Comparison of ENCODE assay signal across 8 mouse cellular contexts in the genomic region with DNA sequence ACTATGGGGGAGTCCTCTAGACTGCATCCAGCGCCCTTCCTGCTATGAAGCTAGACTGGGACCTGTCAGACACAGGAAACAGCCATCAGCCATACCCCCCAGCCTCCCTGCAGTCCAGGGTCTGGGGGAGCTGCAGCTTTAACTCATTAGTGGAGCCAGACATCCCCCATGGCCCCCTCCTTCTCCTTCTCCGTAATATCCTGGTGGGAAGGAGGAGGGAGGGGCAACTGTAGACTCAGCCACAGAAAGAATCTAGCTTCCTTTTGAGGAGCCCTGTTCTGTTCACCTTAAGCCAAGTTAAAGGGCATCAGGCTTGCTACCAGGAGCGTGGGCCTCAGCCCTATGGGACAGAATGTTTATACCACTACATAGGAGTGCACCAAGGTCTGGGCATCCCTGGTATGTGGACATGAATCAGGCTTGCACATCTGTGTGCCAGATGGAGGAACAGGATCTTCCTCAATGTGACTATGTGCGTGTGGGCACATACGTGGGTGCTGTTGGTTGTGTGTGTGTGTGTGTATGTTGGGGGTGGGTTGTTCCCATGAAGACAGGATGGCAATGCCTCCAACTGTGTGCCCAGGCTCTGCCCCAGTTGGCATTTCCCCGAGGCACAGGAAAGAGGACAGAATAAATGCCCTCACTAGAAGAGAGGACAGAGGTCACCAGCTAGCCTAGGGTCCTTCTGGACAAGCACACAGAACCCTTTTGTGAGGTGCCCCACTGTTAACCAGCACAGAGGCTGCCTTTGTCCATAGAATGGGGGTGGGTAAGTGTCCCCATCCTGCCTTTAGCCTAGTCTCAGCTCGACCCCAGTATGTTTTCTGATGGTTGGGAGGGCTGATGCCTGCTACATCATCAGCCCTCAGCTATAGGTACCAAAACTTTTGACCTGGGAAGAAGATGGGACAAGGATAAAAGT. TPM values are rescaled to one million over a fixed set of nuclear protein-coding genes. Genes with fewer than 3 reads are reported as not detected.
A peak's percentile ranks its signal among the peaks of the same experiment; 100 is the strongest.
DNase-seq lines count a peak whose midpoint lies in the region; ATAC-seq and TF ChIP-seq lines count a peak whose summit lies in the region.

No protein-coding gene starts in this region.

- peaks cover 35% of the 10 kb centered on the region for H3K4me1 ChIP-seq in kidney, embryonic 16.5 days (ENCODE audit: insufficient read depth, low read length)
- peaks cover 26% of the 10 kb centered on the region for H3K4me1 ChIP-seq in heart, postnatal 0 days (ENCODE audit: control insufficient read depth, insufficient read depth)
- peaks cover 23% of the 10 kb centered on the region for H3K4me1 ChIP-seq in midbrain, embryonic 15.5 days

- TF ChIP-seq EP300 in heart, postnatal 0 days (IDR thresholded peaks at IDR 0.05; ENCODE audit: low read depth) = peak; percentile 37; the same call in 1 of the 2 replicates

- DNase-seq in kidney, adult 18-20 months = no peak
- peak; percentile 81 for DNase-seq in embryo, embryonic 10 days (ENCODE audit: low spot score)
- peak; percentile 66 for DNase-seq in heart, postnatal 0 days (ENCODE audit: low spot score)
- DNase-seq in left cerebral cortex, postnatal 14 days (ENCODE audit: low spot score in 2 of 2) = peak; percentile 44 to 64
- DNase-seq in ovary, postnatal 10 days (ENCODE audit: low spot score) = no peak

- H3K4me2 ChIP-seq in kidney, embryonic 16.5 days (replicated peaks; ENCODE audit: low read depth, low read length) = peak overlapping the region; percentile 58
- peak overlapping the region; percentile 84 for H3K4me2 ChIP-seq in heart, postnatal 0 days (ENCODE audit: low read depth, low read length)
- H3K4me2 ChIP-seq in midbrain, embryonic 15.5 days = no peak overlapping the region

- H3K27me3 ChIP-seq in kidney, embryonic 16.5 days (ENCODE audit: insufficient read depth, low read length) = no peaks in the 10 kb centered on the region
- no peaks in the 10 kb centered on the region for H3K27me3 ChIP-seq in heart, postnatal 0 days (ENCODE audit: control insufficient read depth, insufficient read depth, low read length)
- H3K27me3 ChIP-seq in midbrain, embryonic 15.5 days (replicated peaks) = peaks cover 11% of the 10 kb centered on the region

- no peak for TF ChIP-seq CTCF in heart, postnatal 0 days (IDR thresholded peaks at IDR 0.05; ENCODE audit: low read depth)

- peak overlapping the region; percentile 99 for H3K27ac ChIP-seq in kidney, embryonic 16.5 days (ENCODE audit: low read length)
- peak overlapping the region; percentile 98 for H3K27ac ChIP-seq in heart, postnatal 0 days (ENCODE audit: low read depth)
- peak overlapping the region; percentile 68 for H3K27ac ChIP-seq in midbrain, embryonic 15.5 days

- H3K36me3 ChIP-seq in kidney, embryonic 16.5 days (ENCODE audit: insufficient read depth, low read length) = no peaks in the 10 kb centered on the region
- H3K36me3 ChIP-seq in heart, postnatal 0 days (replicated peaks; ENCODE audit: control insufficient read depth, insufficient read depth, low read length) = peaks cover 18% of the 10 kb centered on the region
- H3K36me3 ChIP-seq in midbrain, embryonic 15.5 days (replicated peaks) = no peaks in the 10 kb centered on the region

- peak overlapping the region; percentile 60 for H3K4me3 ChIP-seq in kidney, embryonic 16.5 days (ENCODE audit: low read length)
- H3K4me3 ChIP-seq in heart, postnatal 0 days (ENCODE audit: low read depth, low read length) = peak overlapping the region; percentile 17
- H3K4me3 ChIP-seq in midbrain, embryonic 15.5 days = no peak overlapping the region

- peak overlapping the region; percentile 70 for H3K9ac ChIP-seq in kidney, embryonic 16.5 days (replicated peaks; ENCODE audit: low read length)
- peak overlapping the region; percentile 52 for H3K9ac ChIP-seq in heart, postnatal 0 days (replicated peaks; ENCODE audit: low read depth, low read length)
- no peak overlapping the region for H3K9ac ChIP-seq in midbrain, embryonic 15.5 days

- intact Hi-C loops in left cerebral cortex, postnatal 14 days (cut with DNase I) = no loop called here

- peak; percentile 60 for ATAC-seq in kidney, embryonic 16.5 days (ENCODE audit: low FRiP score, low TSS enrichment)
- ATAC-seq in heart, postnatal 0 days (ENCODE audit: insufficient read depth, low read depth) = peak; percentile 11; the same call in 1 of the 2 replicates
- ATAC-seq in midbrain, embryonic 15.5 days (replicated peaks) = no peak
- no peak for ATAC-seq in cerebellum, adult (ENCODE audit: insufficient number of reproducible peaks, low FRiP score, low TSS enrichment)

- H3K9me3 ChIP-seq in kidney, embryonic 16.5 days (ENCODE audit: low read length) = no peaks in the 10 kb centered on the region
- H3K9me3 ChIP-seq in heart, postnatal 0 days (replicated peaks; ENCODE audit: control insufficient read depth, low read length) = no peaks in the 10 kb centered on the region
- no peaks in the 10 kb centered on the region for H3K9me3 ChIP-seq in midbrain, embryonic 15.5 days

- WGBS in kidney, embryonic 16.5 days = 21% methylated on average over 7 of the region's 7 CpGs
- WGBS in heart, postnatal 0 days = 48% methylated on average over 7 of the region's 7 CpGs
- whole genome bisulfite sequencing in midbrain, embryonic 15.5 days = 55% methylated on average over 7 of the region's 7 CpGs

RNA-seq across cellular contexts. Expression of gene Gm20661, which starts 0.9 kb away (rescaled TPM):
- polyA plus RNA-seq in kidney, embryonic 16.5 days (2015; fragmentation: Nextera tagmentation; extraction: Ambion mirVana) = 5.3 and 7.5 TPM in 2 replicates
- total RNA-seq in heart, postnatal 0 days (2014; rRNA removed; ENCODE audit: low replicate concordance) = 0.19 and 4.6 TPM in 2 replicates
- 0.52 and 0.57 TPM in 2 replicates for polyA plus RNA-seq in heart, postnatal 0 days (2015; fragmentation: Nextera tagmentation; extraction: Ambion mirVana)
- total RNA-seq in left cerebral cortex, postnatal 14 days (2021) = under 1 TPM in 1 of 2 experiments, not detected in 1; 0.79 TPM
- 0.88 and 1.6 TPM in 2 replicates for polyA plus RNA-seq in midbrain, embryonic 15.5 days (2015; fragmentation: Nextera tagmentation; extraction: Ambion mirVana)

RNA-seq across cellular contexts. Expression of gene Inka1, which starts 3.7 kb away (rescaled TPM):
- polyA plus RNA-seq in kidney, embryonic 16.5 days (2015; fragmentation: Nextera tagmentation; extraction: Ambion mirVana) = 68.0 and 79.4 TPM in 2 replicates
- total RNA-seq in heart, postnatal 0 days (2014; rRNA removed; ENCODE audit: low replicate concordance) = 34.0 and 34.3 TPM in 2 replicates
- polyA plus RNA-seq in heart, postnatal 0 days (2015; fragmentation: Nextera tagmentation; extraction: Ambion mirVana) = 37.0 and 38.4 TPM in 2 replicates
- total RNA-seq in left cerebral cortex, postnatal 14 days (2021) = 1 to 10 TPM; 2.7 to 3.1 TPM
- 15.1 and 17.1 TPM in 2 replicates for polyA plus RNA-seq in midbrain, embryonic 15.5 days (2015; fragmentation: Nextera tagmentation; extraction: Ambion mirVana)

RNA-seq across cellular contexts. Expression of gene Uba7, which starts 6.6 kb away (rescaled TPM):
- polyA plus RNA-seq in kidney, embryonic 16.5 days (2015; fragmentation: Nextera tagmentation; extraction: Ambion mirVana) = 20.2 and 22.2 TPM in 2 replicates
- 52.0 and 55.6 TPM in 2 replicates for total RNA-seq in heart, postnatal 0 days (2014; rRNA removed; ENCODE audit: low replicate concordance)
- polyA plus RNA-seq in heart, postnatal 0 days (2015; fragmentation: Nextera tagmentation; extraction: Ambion mirVana) = 16.4 and 18.0 TPM in 2 replicates
- 1 to 10 TPM; 3.6 to 4.2 TPM for total RNA-seq in left cerebral cortex, postnatal 14 days (2021)
- 5.9 and 6.7 TPM in 2 replicates for polyA plus RNA-seq in midbrain, embryonic 15.5 days (2015; fragmentation: Nextera tagmentation; extraction: Ambion mirVana)

RNA-seq across cellular contexts. Expression of gene Cdhr4, which starts 10.4 kb away (rescaled TPM):
- 10.5 and 11.8 TPM in 2 replicates for polyA plus RNA-seq in kidney, embryonic 16.5 days (2015; fragmentation: Nextera tagmentation; extraction: Ambion mirVana)
- total RNA-seq in heart, postnatal 0 days (2014; rRNA removed; ENCODE audit: low replicate concordance) = 1.5 and 10.0 TPM in 2 replicates
- 1.3 and 1.7 TPM in 2 replicates for polyA plus RNA-seq in heart, postnatal 0 days (2015; fragmentation: Nextera tagmentation; extraction: Ambion mirVana)
- 1 to 10 TPM; 1.7 to 1.9 TPM for total RNA-seq in left cerebral cortex, postnatal 14 days (2021)
- 1.8 and 2.5 TPM in 2 replicates for polyA plus RNA-seq in midbrain, embryonic 15.5 days (2015; fragmentation: Nextera tagmentation; extraction: Ambion mirVana)

RNA-seq across cellular contexts. Expression of gene Gm20662, which starts 14.2 kb away (rescaled TPM):
- polyA plus RNA-seq in kidney, embryonic 16.5 days (2015; fragmentation: Nextera tagmentation; extraction: Ambion mirVana) = 0.64 and 1.1 TPM in 2 replicates
- total RNA-seq in heart, postnatal 0 days (2014; rRNA removed; ENCODE audit: low replicate concordance) = 1.8 TPM in 1 of 2 replicates, not detected in the other
- 0.56 and 0.62 TPM in 2 replicates for polyA plus RNA-seq in heart, postnatal 0 days (2015; fragmentation: Nextera tagmentation; extraction: Ambion mirVana)
- total RNA-seq in left cerebral cortex, postnatal 14 days (2021) = 1 to 10 TPM; 2.1 to 3.2 TPM
- polyA plus RNA-seq in midbrain, embryonic 15.5 days (2015; fragmentation: Nextera tagmentation; extraction: Ambion mirVana) = 0.50 and 0.60 TPM in 2 replicates

Comparison
In these comparisons a context has a peak if more than half of its experiments do, and no peak if none do; other contexts are left out.
1. ATAC-seq: peak in kidney, embryonic 16.5 days (single experiment) and heart, postnatal 0 days (single experiment); none in midbrain, embryonic 15.5 days (single experiment) and cerebellum, adult (single experiment).
2. DNase-seq: peak in embryo, embryonic 10 days (single experiment), heart, postnatal 0 days (single experiment) and left cerebral cortex, postnatal 14 days (2 of 2); none in kidney, adult 18-20 months (single experiment) and ovary, postnatal 10 days (single experiment).
3. Peak in every context shown above with its lines, with median percentiles within 50 percentile points of each other: H3K27ac ChIP-seq.